Mouse (Mus musculus) lung, postnatal 0 days (tissue): ENCODE measurements around the gene Gm12216.

Experiments
- CTCF ChIP-seq: IDR thresholded peaks from 2 replicates; pipeline ENCODE4 v1.5.1; 2016; ENCODE audit warnings: antibody characterized with exemption, mild to moderate bottlenecking
- EP300 ChIP-seq: IDR thresholded peaks from 2 replicates; pipeline ENCODE4 v1.6.1; 2016; ENCODE audit warnings: antibody characterized with exemption, mild to moderate bottlenecking, control low read depth

- no peak for TF ChIP-seq EP300
- TF ChIP-seq CTCF, result no peak
Observed at GRCm38 (mm10) chr11:53778455-53778854, 80.6 kb downstream of the Gm12216 start.
